Mouse (Mus musculus): ENCODE data around the gene Esrrg.
A peak's percentile ranks its signal among the peaks of the same experiment; 100 is the strongest.

Esrrg gene

GRCm38 (mm10) chr1:187608261-187608921 is at the start of gene Esrrg:
Gene Esrrg (plus strand): TSS chr1:187608791.
- Histone ChIP-seq H3K4me1 (replicated peaks; ENCODE audit: low read depth, low read length) (peaks cover 47% of the 10 kb centered on the region), H3K36me3 (ENCODE audit: insufficient read depth, low read length) (no peaks in the 10 kb centered on the region), H3K4me3 (replicated peaks; ENCODE audit: low read length) (peak within 1 kb of the TSS; percentile 60), H3K27me3 (ENCODE audit: insufficient read depth, low read length) (peaks cover 90% of the 10 kb centered on the region), H3K9me3 (ENCODE audit: low read length) (no peaks in the 10 kb centered on the region)
- TF ChIP-seq CTCF (conservative IDR thresholded peaks at IDR 0.05; ENCODE audit: low read length) = no peak
- no peak for TF ChIP-seq POU5F1 (IDR thresholded peaks at IDR 0.05; ENCODE audit: borderline replicate concordance, low read length)

- no peak overlapping the region for H3K4me3 ChIP-seq (replicated peaks; ENCODE audit: low read length)
- no peaks in the 10 kb centered on the region for H3K36me3 ChIP-seq (ENCODE audit: insufficient read depth, low read length)
- no peak for TF ChIP-seq NANOG (IDR thresholded peaks at IDR 0.05; ENCODE audit: borderline replicate concordance, low read length)
- no peak for TF ChIP-seq CTCF (conservative IDR thresholded peaks at IDR 0.05; ENCODE audit: low read length)
- peaks cover 10% of the 10 kb centered on the region; the same call in 1 of the 2 replicates for H3K27me3 ChIP-seq (ENCODE audit: insufficient read depth, low read length)
- H3K4me1 ChIP-seq (replicated peaks; ENCODE audit: low read depth, low read length) = no peaks in the 10 kb centered on the region
- H3K9me3 ChIP-seq (ENCODE audit: low read length) = no peaks in the 10 kb centered on the region
These were observed 24.6 kb upstream of the Esrrg start for GRCm38 (mm10) chr1:187583982-187584381.

GRCm38 (mm10) chr1:187586541-187587075 is 22.0 kb upstream of the Esrrg start:
- no peak for TF ChIP-seq NANOG (IDR thresholded peaks at IDR 0.05; ENCODE audit: borderline replicate concordance, low read length)
- TF ChIP-seq POU5F1 (IDR thresholded peaks at IDR 0.05; ENCODE audit: borderline replicate concordance, low read length) = no peak
- TF ChIP-seq CTCF (conservative IDR thresholded peaks at IDR 0.05; ENCODE audit: low read length) = no peak
- H3K4me1 ChIP-seq (replicated peaks; ENCODE audit: low read depth, low read length) = no peaks in the 10 kb centered on the region
- H3K36me3 ChIP-seq (ENCODE audit: insufficient read depth, low read length) = no peaks in the 10 kb centered on the region
- H3K27me3 ChIP-seq (ENCODE audit: insufficient read depth, low read length) = peaks cover 12% of the 10 kb centered on the region; the same call in 1 of the 2 replicates
- H3K9me3 ChIP-seq (ENCODE audit: low read length) = no peaks in the 10 kb centered on the region
- no peak overlapping the region for H3K4me3 ChIP-seq (replicated peaks; ENCODE audit: low read length)

- H3K4me3 ChIP-seq (replicated peaks; ENCODE audit: low read length) = no peak overlapping the region
- TF ChIP-seq POU5F1 (IDR thresholded peaks at IDR 0.05; ENCODE audit: borderline replicate concordance, low read length) = peak; percentile 64; the same call in 1 of the 2 replicates
- TF ChIP-seq CTCF (conservative IDR thresholded peaks at IDR 0.05; ENCODE audit: low read length) = no peak
- TF ChIP-seq NANOG (IDR thresholded peaks at IDR 0.05; ENCODE audit: borderline replicate concordance, low read length) = no peak
- H3K36me3 ChIP-seq (ENCODE audit: insufficient read depth, low read length) = no peaks in the 10 kb centered on the region
- H3K27me3 ChIP-seq (ENCODE audit: insufficient read depth, low read length) = peaks cover 76% of the 10 kb centered on the region
- peaks cover 10% of the 10 kb centered on the region for H3K9me3 ChIP-seq (ENCODE audit: low read length)
- peaks cover 30% of the 10 kb centered on the region for H3K4me1 ChIP-seq (replicated peaks; ENCODE audit: low read depth, low read length)
These were observed 5.6 kb upstream of the Esrrg start for GRCm38 (mm10) chr1:187602942-187603341.

- TF ChIP-seq NANOG (IDR thresholded peaks at IDR 0.05; ENCODE audit: borderline replicate concordance, low read length) (peak; percentile 97), POU5F1 (IDR thresholded peaks at IDR 0.05; ENCODE audit: borderline replicate concordance, low read length) (peak; percentile 41; the same call in 1 of the 2 replicates), CTCF (conservative IDR thresholded peaks at IDR 0.05; ENCODE audit: low read length) (no peak)
- H3K9me3 ChIP-seq (ENCODE audit: low read length) = peaks cover 10% of the 10 kb centered on the region
- H3K4me3 ChIP-seq (replicated peaks; ENCODE audit: low read length) = 0 out of 2 replicates have a peak overlapping the region, but pooled peaks have one; percentile 20
- H3K27me3 ChIP-seq (ENCODE audit: insufficient read depth, low read length) = peaks cover 80% of the 10 kb centered on the region
- H3K4me1 ChIP-seq (replicated peaks; ENCODE audit: low read depth, low read length) = peaks cover 37% of the 10 kb centered on the region
- H3K36me3 ChIP-seq (ENCODE audit: insufficient read depth, low read length) = no peaks in the 10 kb centered on the region
These were observed 4.5 kb upstream of the Esrrg start for GRCm38 (mm10) chr1:187604063-187604484.

GRCm38 (mm10) chr1:187604691-187605310 is 3.8 kb upstream of the Esrrg start:
- Histone ChIP-seq H3K9me3 (ENCODE audit: low read length) (peaks cover 10% of the 10 kb centered on the region), H3K4me3 (replicated peaks; ENCODE audit: low read length) (0 out of 2 replicates have a peak overlapping the region, but pooled peaks have one; percentile 20), H3K36me3 (ENCODE audit: insufficient read depth, low read length) (no peaks in the 10 kb centered on the region), H3K4me1 (replicated peaks; ENCODE audit: low read depth, low read length) (peaks cover 40% of the 10 kb centered on the region), H3K27me3 (ENCODE audit: insufficient read depth, low read length) (peaks cover 83% of the 10 kb centered on the region)
- TF ChIP-seq POU5F1 (IDR thresholded peaks at IDR 0.05; ENCODE audit: borderline replicate concordance, low read length) (no peak), CTCF (conservative IDR thresholded peaks at IDR 0.05; ENCODE audit: low read length) (no peak), NANOG (IDR thresholded peaks at IDR 0.05; ENCODE audit: borderline replicate concordance, low read length) (no peak)

GRCm38 (mm10) chr1:187605391-187606270 is 3.0 kb upstream of the Esrrg start:
- no peak overlapping the region for H3K4me3 ChIP-seq (replicated peaks; ENCODE audit: low read length)
- H3K36me3 ChIP-seq (ENCODE audit: insufficient read depth, low read length) = no peaks in the 10 kb centered on the region
- H3K9me3 ChIP-seq (ENCODE audit: low read length) = peaks cover 9% of the 10 kb centered on the region
- H3K4me1 ChIP-seq (replicated peaks; ENCODE audit: low read depth, low read length) = peaks cover 47% of the 10 kb centered on the region
- TF ChIP-seq POU5F1 (IDR thresholded peaks at IDR 0.05; ENCODE audit: borderline replicate concordance, low read length) (no peak), NANOG (IDR thresholded peaks at IDR 0.05; ENCODE audit: borderline replicate concordance, low read length) (no peak)
- peaks cover 91% of the 10 kb centered on the region for H3K27me3 ChIP-seq (ENCODE audit: insufficient read depth, low read length)

Data from E14TG2a.4 (cell line).